Mouse (Mus musculus): ENCODE results near the gene Gm13285. TPM values are rescaled to one million over a fixed set of nuclear protein-coding genes. Genes with fewer than 3 reads are reported as not detected.
"Not testable (repeated sequence)": the region's sequence is repeated elsewhere in the genome, so short reads cannot be mapped to it uniquely, and the experiment has no call there.

The Gm13285 gene
- polyA plus RNA-seq (2016; fragmentation: Nextera tagmentation; extraction: Ambion mirVana), result 0.34 and 0.79 TPM in 2 replicates

DNA sequence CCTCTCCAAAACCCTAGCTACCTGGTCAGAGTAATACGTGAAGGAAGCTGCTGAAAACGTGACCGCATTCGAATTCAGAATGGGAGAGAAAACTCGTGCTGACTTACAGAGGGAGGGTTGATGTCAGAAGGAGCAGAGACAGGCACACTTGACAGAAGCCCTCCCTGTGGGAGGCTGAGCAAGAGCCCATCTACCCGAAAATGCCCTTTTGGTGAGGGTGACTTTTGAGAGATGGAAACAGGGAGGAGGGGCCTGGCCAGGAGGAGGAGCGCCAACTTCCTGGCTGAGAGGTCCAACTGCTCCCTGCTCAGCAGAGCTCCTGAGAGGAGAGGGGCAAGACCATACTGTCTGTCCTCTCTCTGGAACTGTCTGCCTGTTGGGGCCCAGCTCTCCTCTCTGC is at the start of gene Gm13285:
TSS of gene Gm13285 (plus strand) at position 301 of the 400 bp plus-strand sequence.
- H3K36me3 ChIP-seq; DNase-seq (ENCODE audit: low spot score); H3K27ac ChIP-seq; H3K4me1 ChIP-seq; H3K27me3 ChIP-seq (ENCODE audit: insufficient read depth, poor library complexity, severe bottlenecking); H3K9me3 ChIP-seq; H3K4me3 ChIP-seq: not testable (repeated sequence)
- 16% methylated on average over 6 of the region's 7 CpGs for WGBS

DNA sequence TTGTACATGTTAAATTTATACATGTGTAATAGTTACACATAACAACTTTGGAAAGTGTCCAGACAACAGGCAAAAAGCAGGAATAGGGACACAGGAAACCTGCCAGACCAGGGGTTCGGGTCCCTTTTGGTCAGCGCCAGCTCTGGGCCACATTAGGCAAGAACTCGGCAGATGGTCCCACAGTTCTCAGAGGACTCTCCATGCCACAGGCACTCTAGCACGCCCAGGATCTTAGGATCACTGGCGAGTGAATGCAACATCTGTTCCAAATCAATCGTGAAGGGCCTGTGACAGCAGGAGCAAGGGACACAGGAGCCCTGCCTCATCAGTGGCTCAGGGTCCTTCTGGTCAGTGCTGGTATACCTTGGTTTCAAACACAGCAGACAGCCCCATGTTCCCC is 49.5 kb upstream of the Gm13285 start:
- no peak overlapping the region for H3K4me3 ChIP-seq
- no peaks in the 10 kb centered on the region for H3K4me1 ChIP-seq
- no peak for DNase-seq (ENCODE audit: low spot score)
- H3K27ac ChIP-seq, result no peak overlapping the region
- H3K9me3 ChIP-seq, result no peaks in the 10 kb centered on the region
- no peaks in the 10 kb centered on the region for H3K27me3 ChIP-seq (ENCODE audit: insufficient read depth, poor library complexity, severe bottlenecking)
- no peaks in the 10 kb centered on the region for H3K36me3 ChIP-seq
- WGBS, result 56% methylated on average over 6 of the region's 6 CpGs

DNA sequence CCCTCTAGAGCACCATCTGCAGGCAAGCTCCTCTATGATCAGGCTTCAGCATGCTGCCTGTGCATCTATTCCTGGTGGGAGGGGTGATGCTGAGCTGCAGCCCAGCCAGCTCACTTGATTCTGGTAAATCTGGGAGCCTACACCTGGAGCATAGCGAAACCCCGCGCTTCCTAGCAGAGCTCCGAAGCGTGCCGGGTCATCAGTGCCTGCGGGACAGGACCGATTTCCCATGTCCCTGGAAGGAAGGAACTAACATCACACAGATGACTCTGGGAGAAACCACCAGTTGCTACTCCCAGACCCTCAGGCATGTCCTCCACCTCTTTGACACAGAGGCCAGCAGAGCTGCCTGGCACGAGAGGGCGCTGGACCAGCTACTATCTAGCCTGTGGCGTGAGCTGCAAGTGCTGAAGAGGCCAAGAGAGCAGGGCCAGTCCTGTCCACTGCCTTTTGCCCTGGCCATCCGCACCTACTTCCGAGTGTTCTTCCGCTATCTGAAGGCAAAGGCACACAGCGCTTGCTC is 44.6 kb upstream of the Gm13285 start, which contains the start of gene Gm13271:
TSS of gene Gm13271 (plus strand) at position 51 of the 523 bp plus-strand sequence.
- not testable (repeated sequence) for H3K27ac ChIP-seq

GRCm38 (mm10) chr4:88756581-88757513 is 42.6 kb upstream of the Gm13285 start:
- H3K36me3 ChIP-seq; H3K4me1 ChIP-seq; H3K9me3 ChIP-seq; H3K27me3 ChIP-seq (ENCODE audit: insufficient read depth, poor library complexity, severe bottlenecking): not testable (repeated sequence)
- WGBS, result 11% methylated on average over 29 of the region's 31 CpGs
- Histone ChIP-seq H3K27ac (peak overlapping the region; percentile 88), H3K4me3 (peak overlapping the region; percentile 64)
- peak; percentile 78 for DNase-seq (ENCODE audit: low spot score)

More for the DNA sequence above, 44.6 kb upstream of the Gm13285 start, which contains the start of gene Gm13271:
- not testable (repeated sequence) for H3K4me1 ChIP-seq; H3K36me3 ChIP-seq; DNase-seq (ENCODE audit: low spot score); H3K27me3 ChIP-seq (ENCODE audit: insufficient read depth, poor library complexity, severe bottlenecking); H3K4me3 ChIP-seq; H3K9me3 ChIP-seq
- WGBS, result 63% methylated on average over 15 of the region's 15 CpGs

DNA sequence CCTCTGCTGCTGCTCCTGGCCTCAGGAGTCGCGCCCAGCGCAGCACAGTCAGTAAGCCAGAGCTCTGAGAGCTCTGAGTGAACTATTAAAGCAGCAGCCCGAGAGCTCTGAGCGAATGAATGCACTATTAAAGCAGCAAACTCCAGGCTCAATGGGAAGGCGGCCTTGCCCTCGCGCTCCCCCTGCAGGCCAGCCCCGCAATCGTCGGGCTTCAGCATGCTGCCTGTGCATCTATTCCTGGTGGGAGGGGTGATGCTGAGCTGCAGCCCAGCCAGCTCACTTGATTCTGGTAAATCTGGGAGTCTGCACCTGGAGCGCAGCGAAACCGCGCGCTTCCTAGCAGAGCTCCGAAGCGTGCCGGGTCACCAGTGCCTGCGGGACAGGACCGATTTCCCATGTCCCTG is 41.8 kb upstream of the Gm13285 start:
- not testable (repeated sequence) for H3K27me3 ChIP-seq (ENCODE audit: insufficient read depth, poor library complexity, severe bottlenecking); H3K9me3 ChIP-seq; H3K4me1 ChIP-seq; H3K36me3 ChIP-seq
- Histone ChIP-seq H3K4me3 (peak overlapping the region; percentile 64), H3K27ac (peak overlapping the region; percentile 88)
- WGBS, result 1% methylated on average over 20 of the region's 21 CpGs
- DNase-seq (ENCODE audit: low spot score), result peak; percentile 93

- not testable (repeated sequence) for H3K27me3 ChIP-seq (ENCODE audit: insufficient read depth, poor library complexity, severe bottlenecking); H3K9me3 ChIP-seq; H3K27ac ChIP-seq; H3K4me3 ChIP-seq; H3K36me3 ChIP-seq; DNase-seq (ENCODE audit: low spot score); H3K4me1 ChIP-seq
- WGBS, result 79% methylated on average over 9 of the region's 9 CpGs
Measured at GRCm38 (mm10) chr4:88758751-88759150, 40.7 kb upstream of the Gm13285 start.

- not testable (repeated sequence) for H3K27me3 ChIP-seq (ENCODE audit: insufficient read depth, poor library complexity, severe bottlenecking); H3K4me1 ChIP-seq; DNase-seq (ENCODE audit: low spot score); H3K36me3 ChIP-seq; H3K27ac ChIP-seq; H3K9me3 ChIP-seq
- peak within 1 kb of the TSS; percentile 44 for H3K4me3 ChIP-seq
- 16% methylated on average over 10 of the region's 14 CpGs for WGBS
Measured at GRCm38 (mm10) chr4:88759610-88760268, 39.7 kb upstream of the Gm13285 start, which contains the start of gene Gm13283. Gene Gm13283, plus strand, starts transcription at chr4:88760119.

GRCm38 (mm10) chr4:88760431-88760830 is 39.0 kb upstream of the Gm13285 start:
- not testable (repeated sequence) for H3K27me3 ChIP-seq (ENCODE audit: insufficient read depth, poor library complexity, severe bottlenecking); H3K9me3 ChIP-seq; H3K4me1 ChIP-seq; H3K27ac ChIP-seq; H3K36me3 ChIP-seq
- peak overlapping the region; percentile 44 for H3K4me3 ChIP-seq
- peak; percentile 83 for DNase-seq (ENCODE audit: low spot score)
- WGBS, result under 1% methylated on average over 23 of the region's 28 CpGs

GRCm38 (mm10) chr4:88761776-88762175 is 37.7 kb upstream of the Gm13285 start:
- WGBS, result 64% methylated on average over 6 of the region's 8 CpGs
- not testable (repeated sequence) for H3K36me3 ChIP-seq

GRCm38 (mm10) chr4:88762341-88762740 is 37.1 kb upstream of the Gm13285 start:
- H3K36me3 ChIP-seq; H3K27ac ChIP-seq; DNase-seq (ENCODE audit: low spot score); H3K4me1 ChIP-seq; H3K27me3 ChIP-seq (ENCODE audit: insufficient read depth, poor library complexity, severe bottlenecking); H3K4me3 ChIP-seq; H3K9me3 ChIP-seq: not testable (repeated sequence)
- 39% methylated on average over 9 of the region's 9 CpGs for WGBS

More at GRCm38 (mm10) chr4:88761776-88762175, 37.7 kb upstream of the Gm13285 start:
- not testable (repeated sequence) for H3K27me3 ChIP-seq (ENCODE audit: insufficient read depth, poor library complexity, severe bottlenecking); DNase-seq (ENCODE audit: low spot score); H3K9me3 ChIP-seq; H3K4me3 ChIP-seq; H3K27ac ChIP-seq; H3K4me1 ChIP-seq

- H3K36me3 ChIP-seq; H3K9me3 ChIP-seq; H3K27me3 ChIP-seq (ENCODE audit: insufficient read depth, poor library complexity, severe bottlenecking); H3K4me1 ChIP-seq; H3K27ac ChIP-seq: not testable (repeated sequence)
- 3% methylated on average over 41 of the region's 42 CpGs for WGBS
- H3K4me3 ChIP-seq, result peak overlapping the region; percentile 40
- DNase-seq (ENCODE audit: low spot score), result peak; percentile 88
Measured at GRCm38 (mm10) chr4:88763384-88764018, 36.0 kb upstream of the Gm13285 start.

DNA sequence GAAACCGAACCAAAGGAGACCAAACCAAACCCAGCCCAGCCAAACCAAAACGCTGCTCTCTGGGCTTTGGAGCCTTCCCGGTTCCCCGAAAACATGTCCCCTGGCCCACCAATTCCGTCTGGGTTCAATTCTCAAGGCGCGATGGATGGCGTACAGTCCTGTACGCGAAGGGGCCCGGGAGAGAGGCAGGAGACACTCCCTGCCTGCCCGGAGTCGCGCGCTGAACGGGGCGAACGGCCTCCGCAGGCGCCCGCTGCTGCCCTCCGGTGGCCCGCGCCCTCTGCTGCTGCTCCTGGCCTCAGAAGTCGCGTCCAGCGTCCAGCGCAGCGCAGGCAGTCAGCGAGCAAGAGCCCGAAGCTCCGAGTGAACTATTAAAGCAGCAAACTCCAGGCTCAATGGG is 25.9 kb upstream of the Gm13285 start, which contains the start of gene Gm13290:
TSS of gene Gm13290 (plus strand) at position 301 of the 400 bp plus-strand sequence.
- H3K4me3 ChIP-seq; H3K27me3 ChIP-seq (ENCODE audit: insufficient read depth, poor library complexity, severe bottlenecking); DNase-seq (ENCODE audit: low spot score); H3K9me3 ChIP-seq; H3K36me3 ChIP-seq; H3K4me1 ChIP-seq; H3K27ac ChIP-seq: not testable (repeated sequence)
- no CpG with 5 or more reads among the region's 32 CpGs for WGBS

Data from heart, embryonic 10.5 days (tissue).